Mouse (Mus musculus) brain, embryonic 14.5 days (tissue): ENCODE results near the gene Btbd1. TPM values are rescaled to one million over a fixed set of nuclear protein-coding genes. Genes with fewer than 3 reads are reported as not detected.
A peak's percentile ranks its signal among the peaks of the same experiment; 100 is the strongest.

Experiments
- DNase-seq: peaks from one replicate; pipeline ENCODE4 v3.0.0-alpha.2; 2011; ENCODE audit warnings: low read depth
- CTCF ChIP-seq: fragments of 200-500 bp; IDR thresholded peaks from 2 replicates; pipeline ENCODE4 v1.5.1; 2012; ENCODE audit warnings: inconsistent platforms, mild to moderate bottlenecking, moderate library complexity, borderline replicate concordance; ENCODE audit not compliant: insufficient read depth, insufficient read length; ENCODE audit errors: extremely low read depth
- POLR2A ChIP-seq: fragments of 200-500 bp; IDR thresholded peaks from 2 replicates; pipeline ENCODE4 v1.6.1; 2012; ENCODE audit warnings: mild to moderate bottlenecking, inconsistent platforms, borderline replicate concordance; ENCODE audit not compliant: poor library complexity, insufficient read depth, insufficient read length, severe bottlenecking; ENCODE audit errors: extremely low read depth
- polyA plus RNA-seq: library from polyadenylated mRNA; depleted of rRNA; stranded (reverse); fragments of >200 nt; gene quantifications from 2 replicates; pipeline ENCODE4 v1.2.3, GENCODE M21; 2012

Gene Btbd1
- polyA plus RNA-seq, 1 experiment = 82.9 TPM

- TF ChIP-seq POLR2A (no peak), CTCF (no peak)
- no peak for DNase-seq
Observed at GRCm38 (mm10) chr7:81861461-81861860, 32.2 kb upstream of the Btbd1 start.

GRCm38 (mm10) chr7:81860996-81861395, 31.8 kb upstream of the Btbd1 start:
- no peak for DNase-seq
- TF ChIP-seq POLR2A (no peak), CTCF (no peak)

- TF ChIP-seq POLR2A = no peak
- TF ChIP-seq CTCF = no peak
- DNase-seq = peak; percentile 38
Observed at GRCm38 (mm10) chr7:81860071-81860470, 30.8 kb upstream of the Btbd1 start.

- peak; percentile 59 for DNase-seq
- TF ChIP-seq POLR2A = no peak
- no peak for TF ChIP-seq CTCF
Observed at GRCm38 (mm10) chr7:81858968-81859721, 29.9 kb upstream of the Btbd1 start, which contains the start of gene Tm6sf1. Gene Tm6sf1 (plus strand): TSS chr7:81859001.

- peak; percentile 15 for DNase-seq
- TF ChIP-seq CTCF (no peak), POLR2A (no peak)
Observed at GRCm38 (mm10) chr7:81858236-81858635, 29.0 kb upstream of the Btbd1 start.

- TF ChIP-seq CTCF = no peak
- no peak for TF ChIP-seq POLR2A
- DNase-seq = no peak
Observed at GRCm38 (mm10) chr7:81856221-81856620, 27.0 kb upstream of the Btbd1 start.

- DNase-seq = no peak
- TF ChIP-seq POLR2A (no peak), CTCF (no peak)
Observed at GRCm38 (mm10) chr7:81855694-81856093, 26.5 kb upstream of the Btbd1 start, which contains the start of gene Gm10160. Gene Gm10160 (minus strand): TSS chr7:81855794.

- TF ChIP-seq CTCF (no peak), POLR2A (no peak)
- peak; percentile 39 for DNase-seq
Observed at GRCm38 (mm10) chr7:81854568-81855307, 25.5 kb upstream of the Btbd1 start.

GRCm38 (mm10) chr7:81851706-81852105, 22.5 kb upstream of the Btbd1 start:
- TF ChIP-seq POLR2A = no peak
- no peak for TF ChIP-seq CTCF
- DNase-seq = no peak

GRCm38 (mm10) chr7:81850171-81850570, 20.9 kb upstream of the Btbd1 start:
- no peak for DNase-seq
- no peak for TF ChIP-seq POLR2A
- TF ChIP-seq CTCF = no peak

GRCm38 (mm10) chr7:81849633-81850032, 20.4 kb upstream of the Btbd1 start:
- no peak for DNase-seq
- TF ChIP-seq POLR2A (no peak), CTCF (no peak)
